Mouse (Mus musculus) B cell, adult 2 months (primary cell): ENCODE measurements at regions not wholly inside any gene's neighbourhood (a gene's known extent, or its start where the extent isn't known, plus 50 kb on each side); places are given as distances from the start of the nearest gene placed in this dataset.
"Not testable (repeated sequence)": the region's sequence is repeated elsewhere in the genome, so short reads cannot be mapped to it uniquely, and the experiment has no call there.

Source experiments
- DNase-seq, 2 experiments: peaks; one replicate each; pipeline ENCODE4 v3.0.0; 2022

- DNase-seq: not testable (repeated sequence)
Measured at GRCm38 (mm10) chr13:16490680-16491079, 479.0 kb downstream of the Inhba start.

- no peak for DNase-seq
Measured at GRCm38 (mm10) chr13:16498052-16498451, 486.4 kb downstream of the Inhba start.

DNA sequence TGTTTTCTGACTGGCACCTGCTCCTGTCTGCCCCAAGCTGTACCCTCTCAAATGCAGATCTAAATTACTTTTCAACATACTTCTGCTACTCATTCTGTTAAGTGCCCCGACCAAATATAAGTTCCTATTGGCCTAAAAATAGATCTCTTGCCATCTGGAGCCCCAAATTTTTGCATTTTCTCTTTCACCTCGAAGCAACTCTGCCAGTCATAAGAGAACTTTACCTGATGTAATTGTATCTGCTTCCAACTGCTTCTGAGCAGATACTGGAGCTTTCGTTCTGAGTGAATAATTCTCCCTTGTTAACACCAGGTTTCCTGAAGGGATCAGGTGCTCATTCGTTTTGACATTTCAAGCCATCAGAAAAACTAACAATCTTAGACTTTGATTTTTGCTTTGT is 501.2 kb downstream of the Inhba start:
- DNase-seq: no peak

DNA sequence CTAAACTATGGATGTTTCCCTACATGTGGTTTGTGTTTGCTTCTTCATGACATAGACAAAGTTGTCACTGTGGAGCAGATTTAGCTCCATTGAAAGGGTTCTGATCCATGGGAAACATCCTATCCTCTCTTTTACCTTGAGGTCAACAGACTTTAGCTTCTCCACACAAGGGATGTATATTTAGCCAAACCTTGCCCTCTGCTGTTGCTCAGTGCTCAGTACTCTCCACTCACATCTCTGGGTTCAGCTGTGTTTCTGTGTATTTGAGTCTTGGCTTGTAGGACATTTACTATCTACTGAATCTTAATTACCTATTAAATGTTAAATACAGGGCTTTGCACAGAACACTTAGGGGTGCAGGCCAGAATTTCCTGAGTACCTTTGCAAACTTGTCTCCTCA is 503.5 kb downstream of the Inhba start:
- DNase-seq: no peak

- no peak for DNase-seq
Measured at GRCm38 (mm10) chr13:16529036-16529435, 517.4 kb downstream of the Inhba start.

DNA sequence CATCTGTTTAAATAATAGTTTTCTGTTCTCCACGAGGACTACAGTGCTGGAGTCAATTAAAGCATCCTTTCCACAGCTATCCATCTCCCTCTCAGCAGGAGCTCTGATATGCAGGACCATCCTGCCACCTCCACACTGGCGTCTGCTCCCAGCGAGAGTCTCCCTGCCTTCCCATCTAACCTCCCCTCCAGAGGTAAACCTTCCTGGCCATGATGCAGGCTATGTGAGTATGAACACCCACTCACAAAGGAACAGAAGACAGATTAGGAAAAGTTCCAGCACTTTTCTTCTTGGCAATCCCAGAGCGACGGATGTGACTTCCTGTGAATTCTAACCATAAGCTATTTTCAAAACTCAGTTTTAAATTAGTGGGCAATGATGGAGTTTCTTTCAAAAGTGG is 532.1 kb downstream of the Inhba start:
- DNase-seq: no peak

- DNase-seq: no peak
Measured at GRCm38 (mm10) chr13:16550060-16550459, 538.4 kb downstream of the Inhba start.

GRCm38 (mm10) chr13:16564988-16565387 is 553.3 kb downstream of the Inhba start:
- no peak for DNase-seq

- no peak for DNase-seq
Measured at GRCm38 (mm10) chr13:16574069-16574468, 562.4 kb downstream of the Inhba start.

GRCm38 (mm10) chr13:16586286-16586685 is 574.6 kb downstream of the Inhba start:
- DNase-seq: no peak

GRCm38 (mm10) chr13:16619755-16620154 is 608.1 kb downstream of the Inhba start:
- no peak for DNase-seq

DNA sequence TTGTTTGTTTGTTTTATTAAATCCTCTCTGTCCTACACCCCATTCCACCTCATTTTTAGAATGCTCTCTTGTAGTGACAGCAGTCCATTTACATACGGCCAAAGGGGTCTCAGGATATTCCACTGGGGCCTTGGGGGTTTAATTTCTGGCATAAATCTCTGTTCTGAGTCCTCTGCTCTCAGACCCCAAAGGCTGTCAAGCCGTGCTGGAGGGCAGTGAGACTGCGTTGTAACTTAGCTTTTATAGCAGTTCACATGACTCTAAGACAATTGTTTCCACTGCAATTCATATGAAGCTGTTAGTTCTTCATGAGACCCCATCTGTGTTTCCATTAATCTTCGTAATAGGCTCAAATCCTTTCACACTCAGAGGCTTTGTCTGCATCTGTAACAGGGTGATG is 614.9 kb downstream of the Inhba start:
- no peak for DNase-seq

DNA sequence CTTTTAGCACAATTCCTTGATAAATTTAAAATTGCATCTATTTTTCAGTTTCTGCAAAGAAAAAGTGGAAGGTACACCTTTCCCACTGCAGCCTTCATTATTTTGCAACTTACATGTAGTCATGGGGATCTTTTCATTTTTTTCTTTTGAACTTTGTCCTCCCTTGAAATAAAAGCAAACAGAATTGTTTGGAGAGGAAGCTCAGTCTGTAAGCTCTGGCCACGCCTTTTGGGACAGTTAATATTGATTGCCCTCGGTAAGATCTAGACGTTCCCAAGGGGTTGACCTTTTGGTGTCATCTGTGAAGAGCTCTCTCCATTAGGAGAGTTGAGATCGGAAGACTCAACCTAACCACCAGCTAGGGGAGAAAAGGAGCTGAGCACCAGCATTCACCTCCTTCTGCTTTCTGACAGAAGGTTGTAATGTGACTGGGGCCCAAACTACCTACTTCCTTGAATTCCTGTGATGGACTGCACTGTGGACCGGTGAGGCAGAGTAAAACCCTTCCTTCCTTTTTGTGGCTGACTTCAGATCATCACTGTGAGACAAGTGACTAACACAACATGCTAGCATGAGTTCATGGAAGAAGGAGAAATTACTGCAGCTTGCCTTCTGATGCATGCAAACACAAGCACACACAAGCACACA is 621.9 kb downstream of the Inhba start:
- no peak for DNase-seq

GRCm38 (mm10) chr13:16636251-16636650 is 624.6 kb downstream of the Inhba start:
- no peak for DNase-seq

GRCm38 (mm10) chr13:16641611-16642449 is 630.2 kb downstream of the Inhba start:
- DNase-seq: no peak

GRCm38 (mm10) chr13:16642450-16642994 is 630.9 kb downstream of the Inhba start:
- DNase-seq: no peak

DNA sequence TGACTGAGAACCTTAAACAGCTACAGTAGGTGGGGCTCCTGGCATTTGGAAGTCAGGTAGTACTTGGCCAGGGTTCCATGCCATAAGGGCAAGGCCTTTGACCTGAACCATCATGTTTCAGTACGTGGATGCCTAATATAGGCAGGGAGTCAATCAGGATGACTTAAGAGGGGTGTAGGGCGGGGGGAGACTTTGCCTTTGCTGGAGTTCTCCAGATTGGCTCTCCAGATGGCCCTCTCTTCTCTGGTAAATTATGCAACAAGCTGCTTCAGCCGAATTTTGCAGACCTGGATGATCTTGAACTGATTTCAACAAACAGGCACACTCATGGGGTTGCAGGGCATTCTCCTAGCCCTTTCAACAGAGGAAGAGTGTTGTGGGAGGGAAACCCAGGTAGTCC is 633.7 kb downstream of the Inhba start:
- DNase-seq: no peak

- no peak for DNase-seq
Measured at GRCm38 (mm10) chr13:16646056-16646455, 634.4 kb downstream of the Inhba start.

GRCm38 (mm10) chr13:16646649-16647048 is 635.0 kb downstream of the Inhba start:
- no peak for DNase-seq

DNA sequence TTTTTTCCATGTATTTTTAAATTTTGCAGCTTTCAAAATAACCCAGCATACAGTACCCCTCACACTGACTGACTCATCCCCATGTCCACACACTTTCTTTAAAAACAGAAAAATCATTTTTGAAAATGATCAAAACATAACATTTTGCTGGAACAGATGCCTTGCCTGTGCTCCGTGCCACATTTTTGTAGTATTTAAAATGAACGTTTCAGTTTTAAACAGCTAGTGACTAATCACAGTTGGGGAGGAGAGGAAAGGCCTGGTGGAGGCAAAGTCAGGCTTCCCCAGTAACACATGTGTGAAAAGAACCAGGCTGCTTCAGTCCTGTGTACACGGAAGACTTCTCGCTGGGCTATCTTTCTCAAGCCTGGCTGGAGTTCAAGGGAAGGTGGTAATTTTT is 644.5 kb downstream of the Inhba start:
- no peak for DNase-seq

GRCm38 (mm10) chr13:16659894-16660293 is 648.2 kb downstream of the Inhba start:
- no peak for DNase-seq

DNA sequence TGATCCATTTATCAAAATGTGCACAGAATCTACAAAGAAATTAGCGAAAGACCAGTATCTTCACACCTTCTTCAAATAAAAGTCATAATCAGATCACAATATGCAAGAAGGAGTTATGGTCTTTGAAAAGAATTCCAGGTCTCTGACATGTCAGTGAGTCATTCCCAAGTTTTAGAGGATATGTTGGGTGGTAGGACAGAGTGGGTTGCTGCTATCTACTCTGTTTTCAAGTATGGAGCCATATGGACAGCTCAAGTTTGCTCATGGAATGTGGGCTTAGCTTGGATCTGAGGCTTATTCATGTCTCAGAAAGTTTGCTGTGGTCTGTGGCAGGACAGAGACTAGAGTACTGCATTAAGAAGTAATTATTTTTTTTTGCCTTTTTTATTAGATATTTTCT is 657.0 kb downstream of the Inhba start:
- DNase-seq: no peak

DNA sequence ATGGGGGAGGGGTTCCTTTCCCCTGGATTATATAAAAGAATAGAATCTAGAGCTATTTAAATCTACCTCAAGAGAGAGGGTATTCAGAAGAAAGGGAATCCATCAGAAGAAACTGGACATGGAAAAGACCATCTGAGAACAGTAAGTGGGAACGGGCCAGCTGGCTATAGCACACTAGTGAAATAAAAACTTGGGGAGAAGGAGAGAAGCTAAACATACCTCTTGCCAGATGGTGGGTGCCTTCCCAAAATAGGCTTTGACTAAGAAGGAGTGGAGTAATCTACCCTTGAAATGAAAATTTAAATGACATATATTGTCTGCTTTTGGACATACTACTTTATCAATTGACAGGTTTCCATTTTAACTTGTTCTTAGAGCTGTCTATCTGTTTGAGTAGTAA is 657.6 kb downstream of the Inhba start:
- DNase-seq: no peak

GRCm38 (mm10) chr13:16670047-16670733 is 658.5 kb downstream of the Inhba start:
- DNase-seq: no peak
